Mouse (Mus musculus): ENCODE measurements around the gene Zbtb39.
A peak's percentile ranks its signal among the peaks of the same experiment; 100 is the strongest.

The Zbtb39 gene

DNA sequence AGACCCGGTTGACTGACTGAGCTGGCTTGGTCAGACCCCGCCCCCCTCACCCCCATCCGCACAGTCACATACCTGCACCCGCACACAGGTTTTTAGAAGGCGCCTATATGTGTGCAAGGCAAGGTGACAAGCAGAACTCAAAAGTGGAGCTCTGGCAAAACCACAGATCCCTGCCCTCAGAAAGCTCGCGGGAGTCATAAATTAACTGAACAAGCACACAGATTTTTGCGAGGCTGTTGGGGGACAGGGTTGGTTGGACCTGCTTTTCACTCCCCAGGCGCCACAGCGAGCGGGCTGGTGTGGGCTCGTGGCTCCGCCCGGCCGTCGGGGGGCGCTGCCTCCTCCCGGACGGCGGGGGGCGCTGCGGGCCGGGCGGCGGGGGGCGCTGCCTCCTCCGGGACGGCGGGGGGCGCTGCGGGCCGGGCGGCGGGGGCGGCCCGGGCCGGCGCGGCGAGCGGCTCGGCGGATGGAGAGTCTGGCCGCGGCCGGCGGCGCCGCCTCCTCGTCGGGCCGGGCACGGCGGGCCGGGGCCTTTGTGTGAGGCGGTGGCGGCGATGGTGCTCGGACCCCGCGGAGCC, at the start of gene Zbtb39:
Zbtb39 (plus strand) TSS at position 456 of the 578 bp plus-strand sequence.
- DNase-seq (ENCODE audit: low read depth, low spot score), result peak; percentile 80

- no peak for DNase-seq (ENCODE audit: low read depth, low spot score)
Observed at GRCm38 (mm10) chr10:127691053-127691452, 48.3 kb upstream of the Zbtb39 start.

GRCm38 (mm10) chr10:127694636-127695035, 44.7 kb upstream of the Zbtb39 start:
- peak; percentile 55 for DNase-seq (ENCODE audit: low read depth, low spot score)

DNA sequence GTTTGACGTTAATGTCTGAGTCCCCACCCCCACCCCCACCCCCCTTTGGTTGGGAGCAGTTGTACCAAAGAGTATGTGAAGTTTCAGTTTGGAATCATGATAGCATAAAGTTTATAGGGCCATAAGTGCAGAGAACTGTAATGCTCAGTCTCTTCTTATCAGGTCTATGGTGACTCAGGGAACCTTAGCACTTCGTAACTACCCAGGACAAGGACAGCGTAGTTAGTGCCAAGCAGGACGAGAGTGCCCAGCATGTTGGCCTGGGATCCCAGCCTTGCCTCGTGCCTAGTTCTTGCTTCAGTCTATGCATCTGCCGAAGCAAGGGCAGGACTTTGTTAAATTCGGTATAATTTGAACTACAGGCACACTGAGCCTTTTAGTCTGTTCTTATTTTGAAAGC, 43.6 kb upstream of the Zbtb39 start:
- no peak for DNase-seq (ENCODE audit: low read depth, low spot score)

DNA sequence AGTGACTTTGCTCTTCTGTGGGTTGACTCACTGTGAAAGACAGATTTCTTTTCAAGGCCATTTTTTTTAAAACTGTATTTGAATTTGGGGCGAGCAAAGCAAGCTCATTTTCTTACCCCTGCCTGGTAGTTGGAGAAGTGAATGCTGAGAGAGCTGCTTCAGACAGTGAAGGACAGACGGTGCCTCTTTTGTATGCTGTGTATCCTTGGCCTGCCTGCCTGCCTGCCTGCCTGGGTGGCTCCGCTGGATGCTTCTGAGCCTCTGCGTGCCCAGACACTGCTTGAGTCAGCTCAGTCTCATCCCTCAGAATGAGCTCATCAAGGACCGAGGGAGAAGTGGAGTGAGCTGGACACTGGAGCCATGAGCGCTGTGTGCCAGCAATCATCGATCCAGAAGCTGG, 40.4 kb upstream of the Zbtb39 start:
- no peak for DNase-seq (ENCODE audit: low read depth, low spot score)

DNA sequence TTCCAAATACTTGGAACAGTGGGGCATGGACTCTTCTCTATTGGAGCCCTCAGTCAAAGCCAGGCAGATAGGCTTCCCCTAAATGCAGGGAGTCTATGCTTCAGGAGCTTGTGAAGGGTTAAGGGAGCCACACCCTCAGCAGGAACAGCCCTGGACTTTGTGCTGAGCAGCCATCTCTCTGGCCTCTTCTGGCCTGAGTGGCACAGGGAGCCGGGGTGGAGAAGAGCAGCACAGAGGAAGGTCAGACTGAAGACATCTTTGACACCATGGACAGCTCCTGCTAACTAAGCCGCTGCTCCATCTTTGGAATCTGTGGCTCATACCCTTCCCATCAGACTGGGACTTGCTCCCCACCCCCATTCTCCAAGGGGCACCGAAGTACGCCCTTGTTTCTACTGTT, 36.0 kb upstream of the Zbtb39 start:
- peak; percentile 29 for DNase-seq (ENCODE audit: low read depth, low spot score)

GRCm38 (mm10) chr10:127704293-127704692, 35.0 kb upstream of the Zbtb39 start:
- no peak for DNase-seq (ENCODE audit: low read depth, low spot score)

- DNase-seq (ENCODE audit: low read depth, low spot score), result no peak
Observed at GRCm38 (mm10) chr10:127704766-127705220, 34.5 kb upstream of the Zbtb39 start, which contains the start of gene Myo1a. Myo1a (plus strand) TSS chr10:127705170.

- DNase-seq (ENCODE audit: low read depth, low spot score), result no peak
Observed at GRCm38 (mm10) chr10:127705783-127706182, 33.6 kb upstream of the Zbtb39 start.

DNA sequence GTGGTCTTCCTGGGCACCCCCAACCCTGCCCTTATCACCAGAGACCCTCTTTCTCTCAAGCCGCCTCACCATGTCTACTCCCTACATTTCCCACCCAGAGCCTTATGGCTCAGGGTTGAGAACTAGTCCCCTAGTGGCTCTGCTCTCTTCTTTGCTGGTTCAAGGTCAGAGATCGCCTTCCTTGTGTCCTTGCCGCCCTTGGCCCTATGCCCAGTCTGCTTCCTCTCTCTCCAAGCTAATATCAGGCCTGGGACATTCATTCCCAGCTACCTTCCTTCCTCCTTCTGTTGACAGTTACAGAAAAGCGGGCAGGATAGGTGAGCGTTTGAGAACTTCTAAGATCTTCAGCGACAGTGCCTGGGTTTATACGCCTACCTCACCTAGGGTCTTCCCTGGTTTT, 31.6 kb upstream of the Zbtb39 start:
- DNase-seq (ENCODE audit: low read depth, low spot score), result no peak

DNA sequence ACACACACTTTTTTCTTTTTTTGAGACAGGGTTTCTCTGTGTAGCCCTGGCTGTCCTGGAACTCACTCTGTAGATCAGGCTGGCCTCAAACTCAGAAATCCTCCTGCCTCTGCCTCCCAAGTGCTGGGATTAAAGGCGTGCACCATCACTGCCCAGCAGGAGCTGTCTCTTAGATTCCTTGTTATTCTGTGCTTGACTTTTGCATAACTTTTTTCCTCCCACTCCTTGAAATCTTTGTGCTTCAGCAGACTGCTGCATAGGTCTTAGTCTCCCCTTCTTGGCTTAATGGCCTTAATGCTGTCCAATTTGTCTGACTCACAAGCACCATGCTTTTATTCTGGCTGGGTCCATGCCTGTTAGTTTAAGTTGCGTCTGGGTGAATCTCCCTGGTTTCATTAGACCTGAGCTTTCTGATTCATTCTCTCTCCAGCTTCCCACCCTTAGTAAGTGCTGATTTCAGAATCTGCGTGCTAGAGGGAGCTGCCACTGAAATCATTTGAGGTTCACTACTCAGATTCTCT, 30.4 kb upstream of the Zbtb39 start:
- DNase-seq (ENCODE audit: low read depth, low spot score), result no peak

DNA sequence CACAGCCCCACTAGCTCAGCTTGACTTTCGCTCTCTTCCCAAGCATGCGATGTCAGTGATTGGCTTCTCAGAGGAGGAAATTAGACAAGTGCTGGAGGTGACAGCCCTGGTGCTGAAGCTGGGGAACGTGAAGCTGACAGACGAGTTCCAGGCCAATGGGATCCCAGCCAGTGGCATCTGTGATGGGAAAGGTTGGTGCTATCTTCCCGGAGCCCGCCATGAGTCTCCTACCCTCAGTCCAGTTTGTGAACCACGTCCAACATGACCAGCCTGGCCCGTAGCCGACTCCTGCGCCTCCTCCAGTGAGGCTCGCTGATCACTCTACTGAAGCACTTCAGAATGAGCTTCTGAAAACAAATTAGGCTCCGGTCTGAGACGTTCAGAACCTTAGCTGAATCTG, 29.0 kb upstream of the Zbtb39 start:
- DNase-seq (ENCODE audit: low read depth, low spot score), result no peak

DNA sequence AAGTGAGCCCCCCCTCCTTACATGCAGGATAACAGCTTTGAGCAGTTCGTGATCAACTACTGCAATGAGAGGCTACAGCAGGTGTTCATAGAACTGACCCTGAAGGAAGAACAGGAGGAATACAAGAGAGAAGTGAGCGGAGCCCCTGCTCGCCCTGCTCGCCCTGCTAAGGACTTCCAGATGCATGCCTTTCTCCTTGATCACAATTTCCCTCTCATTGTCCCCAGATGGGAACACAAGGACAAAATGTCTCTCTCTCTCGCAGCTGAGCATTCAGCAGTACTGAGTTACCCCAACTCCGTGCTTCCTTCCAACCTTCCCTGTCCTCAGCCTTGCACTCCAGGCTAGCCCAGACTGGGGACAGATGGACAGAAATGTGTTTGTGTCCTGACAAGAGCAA, 26.6 kb upstream of the Zbtb39 start:
- DNase-seq (ENCODE audit: low read depth, low spot score), result no peak

DNA sequence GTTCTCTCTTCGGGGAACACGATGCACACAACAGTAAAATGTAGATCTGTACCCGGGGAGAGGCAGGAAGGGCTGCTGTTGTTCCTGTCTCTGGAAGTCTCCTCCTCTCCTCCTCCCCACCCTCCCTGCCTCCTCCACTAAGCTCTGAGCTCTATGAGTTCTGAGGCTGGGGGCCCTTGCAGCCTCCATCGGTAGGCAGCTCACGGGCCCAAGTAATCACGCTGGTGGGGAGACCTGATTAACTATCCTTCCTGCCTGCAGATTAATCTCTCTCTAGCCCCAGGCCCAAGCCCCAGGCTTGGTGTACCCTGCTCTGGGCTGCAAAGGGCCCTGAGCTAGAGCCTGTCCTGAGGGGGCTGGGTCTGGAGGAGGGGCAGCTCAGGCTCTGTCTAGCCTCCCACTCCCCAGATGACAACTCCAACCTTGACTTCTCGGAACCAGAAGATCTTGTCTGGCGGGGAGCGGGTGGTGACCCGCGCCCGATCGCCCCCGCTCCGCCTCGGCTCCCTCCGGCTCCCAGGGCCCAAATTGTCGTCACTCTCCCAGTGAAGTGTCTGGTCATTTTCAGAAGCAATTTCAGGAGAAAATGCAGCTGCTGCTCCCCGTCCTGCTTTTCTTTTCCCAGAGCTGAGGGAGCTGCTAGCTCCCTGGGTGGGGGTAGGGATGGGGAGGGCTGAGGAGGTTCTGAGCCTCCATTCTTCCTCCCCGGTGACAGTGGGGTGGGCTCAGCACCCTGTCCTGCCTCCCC, 17.5 kb upstream of the Zbtb39 start:
- DNase-seq (ENCODE audit: low read depth, low spot score), result no peak

DNA sequence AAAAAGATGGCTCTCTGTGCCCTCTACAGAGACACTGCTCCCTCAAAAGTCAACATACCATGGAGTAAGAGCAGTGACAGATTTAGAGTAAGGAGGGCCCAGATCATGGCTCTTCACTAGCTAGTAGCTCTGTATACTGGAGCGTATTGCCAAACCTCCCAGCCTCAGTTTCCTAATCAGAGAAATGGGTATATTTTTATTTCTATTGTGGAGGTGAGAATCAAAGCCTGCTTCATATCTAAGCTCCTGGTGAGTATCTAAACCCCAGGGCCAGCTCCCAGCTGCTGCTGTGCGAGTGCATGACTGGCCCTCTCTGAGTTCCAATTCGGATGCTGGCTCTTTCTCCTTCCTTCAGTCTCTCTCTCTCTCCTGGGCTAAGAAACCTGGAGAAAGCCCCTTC, 15.2 kb upstream of the Zbtb39 start, which contains the start of gene Tac2:
Tac2 (plus strand) TSS at position 301 of the 400 bp plus-strand sequence.
- DNase-seq (ENCODE audit: low read depth, low spot score), result no peak

- no peak for DNase-seq (ENCODE audit: low read depth, low spot score)
Observed at GRCm38 (mm10) chr10:127725136-127725535, 14.2 kb upstream of the Zbtb39 start.

DNA sequence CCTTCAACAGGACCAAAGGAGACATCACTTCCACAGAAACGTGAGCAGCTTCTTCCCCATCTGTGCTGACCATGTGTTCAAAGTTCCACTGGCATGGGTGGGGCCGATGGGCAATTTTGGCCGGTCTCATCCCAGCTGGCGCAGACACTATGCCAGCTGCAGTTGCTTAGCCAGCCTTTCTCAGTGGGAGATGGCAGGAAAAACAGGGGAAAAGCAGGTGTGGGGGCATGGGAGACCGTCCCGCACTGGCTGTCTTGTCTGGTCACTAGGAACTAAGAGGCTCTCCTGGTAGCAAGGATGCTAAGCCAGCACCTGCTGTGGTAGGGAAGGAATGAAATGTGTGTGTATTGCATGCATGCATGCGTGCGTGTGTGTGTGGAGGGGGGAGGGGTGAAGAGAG, 10.9 kb upstream of the Zbtb39 start:
- no peak for DNase-seq (ENCODE audit: low read depth, low spot score)

DNA sequence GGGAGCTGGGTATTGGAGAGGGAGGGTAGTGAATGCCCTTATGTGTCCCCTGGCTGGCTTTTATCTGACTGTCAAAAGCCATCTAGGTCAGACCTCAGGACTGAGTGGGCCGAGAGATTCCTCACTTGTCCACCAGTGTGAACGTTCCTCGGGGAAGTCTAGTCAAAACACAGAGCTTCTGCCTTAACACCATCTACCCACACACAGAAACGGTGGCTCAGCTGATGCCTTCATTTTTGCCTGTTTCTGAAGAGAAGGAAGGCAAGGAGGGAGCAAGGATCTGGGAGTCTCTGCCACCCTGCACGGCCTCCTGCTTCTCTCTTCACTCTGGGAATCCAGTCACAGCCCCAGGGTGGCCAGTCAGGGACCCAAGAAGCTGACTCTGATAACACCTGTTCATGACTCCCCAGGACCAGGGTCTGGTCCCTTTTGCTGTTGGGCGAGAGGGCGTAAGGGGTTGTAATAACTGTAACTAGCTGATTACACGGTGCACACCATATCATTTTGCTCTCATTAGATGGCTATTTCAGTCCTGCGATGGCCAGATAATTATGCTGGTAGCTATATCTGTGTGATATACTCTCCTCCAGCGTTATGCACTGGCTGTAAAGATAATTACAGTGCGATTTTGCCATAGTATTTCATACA, 8.9 kb upstream of the Zbtb39 start:
- no peak for DNase-seq (ENCODE audit: low read depth, low spot score)

GRCm38 (mm10) chr10:127730933-127731310, 8.4 kb upstream of the Zbtb39 start:
- no peak for DNase-seq (ENCODE audit: low read depth, low spot score)

DNA sequence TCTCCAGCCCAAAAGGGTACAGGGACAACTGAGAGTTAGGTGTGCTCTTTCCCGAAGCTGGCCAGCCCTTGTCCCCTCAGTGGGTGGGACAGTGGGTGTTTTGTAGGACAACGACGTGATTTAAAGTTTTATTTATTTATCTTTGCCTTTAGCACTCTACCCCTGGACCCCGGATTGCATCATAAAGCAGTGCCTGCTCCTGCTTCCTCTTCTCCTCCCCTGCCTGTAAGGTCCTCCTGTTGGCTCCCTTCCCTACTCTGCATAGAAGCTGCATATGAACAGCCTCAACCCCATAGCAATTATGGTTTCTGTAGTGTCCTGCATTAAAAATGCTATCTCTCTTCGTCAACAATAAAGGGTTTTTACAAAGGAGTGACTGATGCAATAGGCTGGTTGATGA, 7.9 kb upstream of the Zbtb39 start:
- no peak for DNase-seq (ENCODE audit: low read depth, low spot score)

DNA sequence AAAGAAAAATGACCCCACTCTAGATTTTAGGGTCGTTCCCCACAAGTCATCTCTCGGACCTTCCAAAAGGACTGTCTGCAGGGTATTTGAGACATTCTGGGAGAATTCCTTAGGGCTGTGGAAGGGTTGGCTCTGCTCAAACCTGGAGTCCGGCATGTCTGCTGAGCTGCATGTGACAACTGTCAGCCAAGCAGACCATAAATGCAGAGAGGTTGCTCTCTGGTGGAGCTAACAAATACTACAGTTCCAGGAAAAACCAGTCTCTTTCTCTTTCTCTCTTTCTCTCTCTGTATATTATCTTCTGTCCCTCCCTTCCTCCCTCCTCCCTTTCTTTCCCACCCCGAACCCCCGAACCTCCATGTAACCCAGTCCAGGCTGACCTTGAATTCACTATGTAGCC, 4.9 kb upstream of the Zbtb39 start:
- peak; percentile 61 for DNase-seq (ENCODE audit: low read depth, low spot score)

DNA sequence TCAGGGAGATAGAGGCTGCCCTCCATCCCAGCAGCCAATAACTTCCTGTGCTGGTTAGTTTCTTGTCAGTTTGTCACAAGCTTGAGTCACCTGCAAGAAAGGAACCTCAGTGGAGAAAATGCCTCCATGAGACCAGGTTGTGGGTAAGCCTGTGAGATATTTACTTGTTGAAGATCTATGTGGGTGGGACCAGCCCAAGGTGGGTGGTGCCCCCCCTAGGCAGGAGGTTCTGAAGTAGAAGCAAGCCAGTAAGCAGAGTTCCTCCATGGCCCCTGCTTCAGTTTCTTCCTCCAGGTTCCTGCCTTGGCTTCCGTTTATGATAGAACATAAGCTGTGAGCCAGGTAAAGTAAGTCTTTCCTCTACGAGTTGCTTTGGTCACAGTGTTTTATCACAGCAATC, 3.1 kb upstream of the Zbtb39 start:
- DNase-seq (ENCODE audit: low read depth, low spot score), result no peak

DNA sequence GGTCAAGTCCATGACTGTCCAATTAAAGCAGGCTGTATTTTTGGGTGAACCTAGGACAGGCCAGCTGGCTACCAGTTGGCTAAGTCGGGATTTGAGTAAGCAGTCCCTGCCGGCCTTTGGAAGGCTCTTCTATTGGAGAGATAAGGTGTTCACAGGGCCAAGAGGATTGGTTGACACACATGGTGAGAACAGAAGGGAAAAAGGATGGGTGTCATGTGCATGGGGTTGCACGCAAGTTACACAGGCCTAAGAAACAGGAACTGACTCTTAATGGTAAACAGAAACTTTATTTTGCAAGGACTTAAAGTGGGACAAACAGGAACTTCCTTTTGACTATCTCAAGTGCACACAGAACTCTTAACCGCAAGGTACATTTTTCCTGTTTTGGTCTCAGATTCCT, 2.4 kb upstream of the Zbtb39 start:
- DNase-seq (ENCODE audit: low read depth, low spot score), result no peak
